Mouse (Mus musculus) adrenal gland, adult 2 months (tissue): ENCODE results near the gene Dgkd. TPM values are rescaled to one million over a fixed set of nuclear protein-coding genes. Genes with fewer than 3 reads are reported as not detected.

Experiments
- DNase-seq: peaks from one replicate; pipeline ENCODE4 v3.0.0; 2021
- polyA plus RNA-seq: library from polyadenylated mRNA; depleted of rRNA; stranded (reverse); fragments of >200 nt; gene quantifications from 2 replicates; pipeline ENCODE4 v1.2.3, GENCODE M21; 2012
- total RNA-seq, 2 experiments: library from RNA; stranded (reverse); gene quantifications; 2 replicates each; pipeline ENCODE4 v1.2.3; 2021

Gene Dgkd
- total and polyA plus RNA-seq, 3 experiments = 15.2 to 66.7 (median 49.1) TPM

- no peak for DNase-seq
These were observed 28.6 kb downstream of the Dgkd start for GRCm38 (mm10) chr1:87881726-87882125.

DNA sequence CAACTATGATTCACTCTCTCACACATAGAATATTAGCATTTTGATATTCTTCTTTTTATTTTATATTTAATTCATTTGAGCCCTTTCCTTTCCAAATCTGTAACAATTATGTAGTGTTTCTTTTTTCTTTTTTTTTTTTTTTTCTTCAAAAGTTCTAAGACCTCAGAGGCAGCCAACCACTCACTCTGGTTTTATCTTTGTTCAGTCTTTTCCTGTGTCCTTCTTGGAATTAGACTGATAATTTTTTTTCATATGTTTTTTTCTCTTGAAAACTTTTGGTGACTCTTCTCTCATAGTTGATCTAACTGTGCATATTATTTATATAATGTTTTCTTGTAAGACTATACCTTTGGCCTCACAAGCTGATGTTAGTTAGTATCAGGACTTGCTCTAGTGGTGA is 29.5 kb downstream of the Dgkd start:
- no peak for DNase-seq

DNA sequence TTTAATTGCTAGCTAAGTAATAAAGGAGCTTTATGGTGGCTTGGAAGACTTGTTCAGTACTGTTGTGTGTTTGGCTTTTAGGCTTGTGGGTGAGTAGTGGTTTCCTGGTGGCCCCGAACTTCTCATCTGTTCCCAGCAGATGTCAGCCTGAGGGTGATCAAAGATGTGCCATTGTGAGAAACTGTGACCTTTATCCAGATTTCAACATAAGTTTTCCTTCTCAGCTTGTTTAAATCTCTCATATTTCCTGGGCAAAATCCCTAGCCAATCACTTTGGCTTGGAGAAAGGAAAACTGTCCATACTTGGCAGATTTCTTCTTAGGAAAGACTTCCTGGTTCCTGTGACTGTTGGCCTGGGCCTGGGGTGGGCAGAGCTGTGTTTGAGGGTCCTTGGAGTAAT is 37.9 kb downstream of the Dgkd start:
- DNase-seq = no peak

- DNase-seq = no peak
These were observed 38.5 kb downstream of the Dgkd start for GRCm38 (mm10) chr1:87891634-87892033.

GRCm38 (mm10) chr1:87892499-87892898 is 39.4 kb downstream of the Dgkd start:
- DNase-seq = no peak

- DNase-seq = no peak
These were observed 40.3 kb downstream of the Dgkd start for GRCm38 (mm10) chr1:87893414-87893813.

GRCm38 (mm10) chr1:87896921-87897320 is 43.8 kb downstream of the Dgkd start:
- DNase-seq = no peak

- DNase-seq = no peak
These were observed 46.6 kb downstream of the Dgkd start for GRCm38 (mm10) chr1:87899701-87900100.

DNA sequence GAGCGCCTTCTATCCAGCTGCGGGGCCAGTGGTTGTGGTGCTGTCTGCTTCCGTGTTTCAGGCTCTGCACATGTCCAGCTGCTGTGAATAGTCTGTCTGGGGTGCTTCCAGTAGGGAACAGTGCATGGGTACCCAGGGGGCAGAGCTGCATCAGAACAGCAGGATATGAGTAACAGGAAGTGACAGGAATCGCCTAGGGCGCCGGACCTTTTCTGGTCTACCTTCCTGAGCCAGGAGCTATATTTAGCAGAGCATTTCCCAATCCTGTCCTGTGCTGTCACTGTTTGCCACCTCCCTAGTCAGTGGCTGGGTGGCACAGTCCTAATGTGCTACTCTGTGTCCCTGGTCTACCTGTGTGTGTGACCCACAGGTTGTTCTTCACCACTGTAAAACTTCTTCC is 47.9 kb downstream of the Dgkd start:
- peak; percentile 64 for DNase-seq

- DNase-seq = no peak
These were observed 49.1 kb downstream of the Dgkd start for GRCm38 (mm10) chr1:87902186-87902585.

DNA sequence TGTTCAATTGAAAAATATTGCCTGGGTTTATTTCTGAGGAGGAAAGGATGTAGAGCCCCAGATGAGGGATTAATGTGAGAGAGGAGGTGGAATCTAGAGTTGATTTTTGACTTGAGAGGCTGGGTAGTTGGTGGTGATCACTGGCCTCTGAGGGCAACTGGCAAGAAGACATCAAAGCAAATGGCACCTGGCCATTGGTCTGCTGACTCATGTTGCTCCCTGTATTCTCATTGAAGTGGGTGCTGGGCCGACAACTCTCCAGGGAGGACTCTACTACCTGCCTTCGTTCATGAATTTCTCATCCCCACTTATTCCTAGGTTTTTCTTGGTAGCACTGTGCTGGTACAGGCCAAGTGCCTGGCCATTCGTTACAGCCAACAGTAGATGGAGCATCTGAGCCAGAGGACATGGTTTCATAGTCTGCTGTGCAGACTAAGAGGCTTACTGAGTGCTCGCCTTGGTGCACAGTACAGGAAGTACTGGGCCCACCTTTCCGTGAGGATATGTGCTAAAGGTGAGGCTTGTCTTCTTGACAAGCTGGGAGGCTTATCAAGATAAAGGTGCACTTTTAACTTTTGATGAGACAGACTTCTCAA is 53.4 kb downstream of the Dgkd start:
- DNase-seq = peak; percentile 19

GRCm38 (mm10) chr1:87908006-87908405 is 54.9 kb downstream of the Dgkd start:
- no peak for DNase-seq

GRCm38 (mm10) chr1:87908736-87909135 is 55.6 kb downstream of the Dgkd start:
- DNase-seq = no peak

GRCm38 (mm10) chr1:87909565-87909964 is 56.5 kb downstream of the Dgkd start:
- no peak for DNase-seq

DNA sequence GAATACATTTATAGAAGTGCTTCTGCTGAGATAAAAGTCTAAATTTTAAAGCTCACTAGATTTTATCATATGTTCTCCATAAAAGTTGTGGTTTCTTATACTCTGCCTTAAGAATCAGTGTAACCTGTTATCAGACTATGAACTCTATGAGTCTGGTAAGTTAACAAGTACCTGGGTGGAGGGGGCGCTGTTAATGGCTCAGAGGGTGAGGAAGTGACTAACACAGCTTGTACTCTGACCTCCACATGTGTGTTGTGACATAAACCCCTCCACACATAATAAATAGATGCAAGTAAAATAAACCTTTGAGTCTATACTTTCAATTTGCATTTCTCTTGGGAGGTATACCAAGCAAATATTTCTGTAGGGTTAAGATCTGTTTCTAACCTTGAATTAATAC is 57.3 kb downstream of the Dgkd start:
- no peak for DNase-seq

DNA sequence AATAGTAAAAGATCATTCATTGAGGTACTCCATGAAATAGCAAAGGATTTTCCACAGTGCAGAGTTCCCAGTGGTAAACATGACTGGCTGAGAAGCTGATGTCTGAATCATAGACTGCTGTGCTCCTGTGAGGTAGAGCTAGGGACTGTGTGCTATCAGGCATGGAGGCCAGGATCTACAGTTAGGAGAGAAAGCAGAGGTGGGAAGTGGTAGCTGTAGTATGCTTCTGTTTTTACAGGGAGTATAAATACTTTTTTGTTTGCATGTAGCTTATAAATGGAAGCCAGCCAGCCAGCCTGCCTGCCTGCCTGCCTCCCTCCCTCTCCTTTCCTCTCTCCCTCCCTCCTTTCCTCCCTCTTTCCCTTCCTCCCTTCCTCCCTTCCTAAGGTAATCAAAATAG is 60.3 kb downstream of the Dgkd start:
- DNase-seq = no peak

GRCm38 (mm10) chr1:87917361-87917760 is 64.3 kb downstream of the Dgkd start:
- no peak for DNase-seq

- DNase-seq = no peak
These were observed 65.0 kb downstream of the Dgkd start for GRCm38 (mm10) chr1:87918061-87918460.

DNA sequence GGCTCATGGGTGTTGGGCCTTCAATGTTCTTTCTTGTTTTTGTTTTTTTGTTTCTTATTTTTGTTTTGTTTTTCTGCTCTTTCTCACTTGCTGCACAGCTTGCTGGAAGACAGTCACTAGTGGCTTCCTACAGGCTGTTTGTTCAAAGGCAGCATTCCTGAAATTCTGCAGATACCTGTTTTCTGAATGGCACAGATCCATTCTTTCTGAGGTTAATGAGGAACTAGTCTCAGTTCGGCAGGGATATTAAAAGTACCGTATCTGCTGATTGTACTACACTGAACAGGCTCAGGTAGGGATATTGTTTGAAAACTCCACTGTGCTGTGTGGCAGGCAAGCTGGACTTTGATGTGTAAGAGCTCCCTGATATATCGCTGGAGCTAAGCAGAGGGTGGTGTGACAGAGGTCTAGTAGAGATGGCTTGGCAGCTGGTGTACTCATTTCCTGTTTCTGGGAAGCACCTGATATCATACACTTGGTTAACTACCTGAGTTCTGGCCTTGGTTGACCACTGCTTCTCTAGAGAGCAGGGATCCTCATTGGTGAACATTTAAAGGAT is 67.0 kb downstream of the Dgkd start:
- no peak for DNase-seq

DNA sequence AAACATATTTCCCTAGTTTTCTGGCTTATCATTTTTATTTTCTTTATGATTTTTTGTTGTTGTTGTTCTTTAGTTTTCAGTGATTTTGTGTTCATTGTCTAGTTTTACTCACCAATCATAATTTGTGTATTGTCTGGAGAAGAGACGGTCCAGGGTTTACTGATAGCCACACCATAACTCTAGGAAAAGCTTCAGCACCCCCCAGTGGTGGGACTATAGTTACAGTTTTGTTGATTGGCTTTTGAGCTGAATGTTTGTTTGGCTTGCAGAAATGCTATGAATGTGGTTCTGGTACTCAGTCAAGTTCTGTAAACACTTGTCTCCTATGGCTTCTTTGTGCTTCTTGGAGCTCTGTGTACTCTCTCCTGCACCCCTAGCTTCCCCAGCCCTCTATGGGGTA is 69.6 kb downstream of the Dgkd start:
- DNase-seq = peak; percentile 48

DNA sequence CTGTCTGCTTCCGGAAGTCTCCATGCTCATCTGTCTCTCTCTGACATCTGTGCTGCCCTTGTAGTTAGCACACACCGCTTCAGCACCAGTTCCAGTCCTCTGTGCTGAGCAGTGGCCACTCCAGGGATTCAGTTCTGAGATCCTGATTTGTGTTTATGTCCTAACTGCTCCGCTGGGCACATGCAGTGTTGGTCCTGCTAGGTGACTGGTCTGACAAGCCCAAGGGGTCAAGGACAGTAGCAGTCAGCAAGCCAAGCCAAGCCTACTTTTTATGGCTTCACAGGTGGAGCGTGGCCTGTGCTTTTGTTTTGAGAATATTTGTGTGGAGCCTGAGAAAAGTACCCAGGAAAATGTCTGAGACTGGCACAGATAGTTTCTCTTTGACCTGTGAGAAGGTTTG is 71.8 kb downstream of the Dgkd start:
- no peak for DNase-seq

- DNase-seq = peak; percentile 72
These were observed 76.6 kb downstream of the Dgkd start for GRCm38 (mm10) chr1:87929730-87930129.

GRCm38 (mm10) chr1:87933051-87933450 is 80.0 kb downstream of the Dgkd start:
- no peak for DNase-seq

GRCm38 (mm10) chr1:87935095-87935494 is 82.0 kb downstream of the Dgkd start:
- no peak for DNase-seq
